ENCODE assay signal across 9 mouse cellular contexts in the genomic region with DNA sequence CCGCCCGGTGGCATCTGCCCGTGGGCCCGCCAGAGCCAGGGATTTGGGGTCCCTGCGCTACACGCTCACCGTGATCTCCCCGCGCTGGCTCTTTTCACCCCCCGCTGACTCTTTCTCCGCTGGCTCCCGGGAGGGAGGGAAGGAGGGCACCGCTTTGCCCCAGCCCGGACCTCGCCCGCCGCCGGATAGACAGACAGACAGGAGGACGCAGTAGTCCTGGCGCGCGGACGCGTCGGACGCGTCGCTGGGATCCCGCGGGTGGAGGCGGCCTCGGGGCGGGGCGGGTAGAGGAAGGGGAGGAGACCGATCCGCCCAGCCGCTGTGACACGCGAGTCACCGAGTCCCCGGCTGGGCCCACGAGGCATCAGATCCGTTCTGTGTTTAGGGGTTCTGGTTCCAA. TPM values are rescaled to one million over a fixed set of nuclear protein-coding genes. Genes with fewer than 3 reads are reported as not detected.
DNase-seq lines count a peak whose midpoint lies in the region; ATAC-seq lines count a peak whose summit lies in the region.
"Had no signal": no experiment of that assay in that cellular context is flagged by ENCODE, and none has a peak within 500 bp of the region (broad histone marks: within the 10 kb centered on the region; RNA-seq: fewer than 3 reads in every experiment).

No protein-coding gene starts in this region.

- 2% methylated on average over 41 of the region's 43 CpGs for WGBS in embryonic facial prominence, embryonic 13.5 days
- WGBS in heart, embryonic 14.5 days = 2% methylated on average over 43 of the region's 43 CpGs
- 1% methylated on average over 40 of the region's 43 CpGs for WGBS in lung, embryonic 15.5 days

- no peaks in the 10 kb centered on the region for H3K9me3 ChIP-seq in embryonic facial prominence, embryonic 13.5 days
- H3K9me3 ChIP-seq in heart, embryonic 14.5 days (ENCODE audit: control insufficient read depth, low read length) = no peaks in the 10 kb centered on the region
- H3K9me3 ChIP-seq in lung, embryonic 15.5 days = no peaks in the 10 kb centered on the region

- peaks cover 96% of the 10 kb centered on the region for H3K27me3 ChIP-seq in embryonic facial prominence, embryonic 13.5 days
- peaks cover 80% of the 10 kb centered on the region for H3K27me3 ChIP-seq in heart, embryonic 14.5 days (ENCODE audit: control insufficient read depth, insufficient read depth, low read length)
- H3K27me3 ChIP-seq in lung, embryonic 15.5 days = peaks cover 77% of the 10 kb centered on the region

- no peak overlapping the region for H3K27ac ChIP-seq in embryonic facial prominence, embryonic 13.5 days
- H3K27ac ChIP-seq in heart, embryonic 14.5 days (replicated peaks in 1 of 2; ENCODE audit: control insufficient read depth in 1 of 2, insufficient read depth in 1 of 2, low read depth in 2 of 2, low read length in 2 of 2) = no peak overlapping the region
- H3K27ac ChIP-seq in lung, embryonic 15.5 days = no peak overlapping the region

- no peaks in the 10 kb centered on the region for H3K36me3 ChIP-seq in embryonic facial prominence, embryonic 13.5 days
- H3K36me3 ChIP-seq in heart, embryonic 14.5 days (ENCODE audit: control insufficient read depth, insufficient read depth, low read length) = no peaks in the 10 kb centered on the region
- no peaks in the 10 kb centered on the region for H3K36me3 ChIP-seq in lung, embryonic 15.5 days

- H3K4me3 ChIP-seq in embryonic facial prominence, embryonic 13.5 days = peak overlapping the region; percentile 58
- peak overlapping the region; percentile 30 to 34 for H3K4me3 ChIP-seq in heart, embryonic 14.5 days (ENCODE audit: control insufficient read depth in 1 of 2, insufficient read depth in 1 of 2, low read depth in 1 of 2, low read length in 2 of 2)
- H3K4me3 ChIP-seq in lung, embryonic 15.5 days = peak overlapping the region; percentile 40
- H3K4me3 ChIP-seq: myocyte had no signal

- DNase-seq in adrenal gland, adult 2 months = peak; percentile 85
- DNase-seq in layer of hippocampus, adult 9-11 months = peak; percentile 81
- peak; percentile 91 for DNase-seq in right cerebral cortex, postnatal 10 days (ENCODE audit: low spot score in 2 of 2)
- no peak for DNase-seq in adipocyte (ENCODE audit: low spot score)

- H3K9ac ChIP-seq in embryonic facial prominence, embryonic 13.5 days = peak overlapping the region; percentile 74
- H3K9ac ChIP-seq in heart, embryonic 14.5 days (ENCODE audit: low read length) = 0 out of 2 replicates have a peak overlapping the region, but pooled peaks have one; percentile 53
- peak overlapping the region; percentile 6; the same call in 1 of the 2 replicates for H3K9ac ChIP-seq in lung, embryonic 15.5 days

- peaks cover 28% of the 10 kb centered on the region for H3K4me1 ChIP-seq in embryonic facial prominence, embryonic 13.5 days
- H3K4me1 ChIP-seq in heart, embryonic 14.5 days (ENCODE audit: control insufficient read depth in 2 of 2, insufficient read depth in 2 of 2, low read length in 2 of 2) = peaks cover 5 to 17% of the 10 kb centered on the region in 2 experiments; a peak in 2 of 4 replicates
- peaks cover 21% of the 10 kb centered on the region for H3K4me1 ChIP-seq in lung, embryonic 15.5 days

- ATAC-seq in CD4-positive, CD25-positive, alpha-beta regulatory T cell, adult 4 months = peak; percentile 87
- ATAC-seq in embryonic facial prominence, embryonic 13.5 days (ENCODE audit: insufficient number of reproducible peaks, insufficient read depth, low FRiP score, low TSS enrichment, low read depth) = no peak
- ATAC-seq in heart, embryonic 14.5 days (ENCODE audit: insufficient number of reproducible peaks, insufficient read depth, low FRiP score, low read depth) = no peak
- ATAC-seq in lung, embryonic 15.5 days (ENCODE audit: borderline replicate concordance, extremely low read depth, low FRiP score, low TSS enrichment) = no peak

- H3K4me2 ChIP-seq in embryonic facial prominence, embryonic 13.5 days = peak overlapping the region; percentile 80
- peak overlapping the region; percentile 60 for H3K4me2 ChIP-seq in heart, embryonic 14.5 days (ENCODE audit: low read length)
- peak overlapping the region; percentile 72 for H3K4me2 ChIP-seq in lung, embryonic 15.5 days

RNA-seq across cellular contexts. Expression of gene Dtx1, which starts 0.3 kb away (rescaled TPM):
- polyA plus RNA-seq in CD4-positive, CD25-positive, alpha-beta regulatory T cell, adult 4 months (2017; shearing (Covaris generic)) = 10 to 100 TPM; 33.4 to 47.7 TPM
- 10 to 100 TPM; 12.8 to 13.4 TPM for total RNA-seq in adrenal gland, adult 2 months (2021)
- polyA plus RNA-seq in adrenal gland, adult 2 months (2012; rRNA removed) = 28.5 and 28.6 TPM in 2 replicates
- 6.2 and 7.2 TPM in 2 replicates for polyA plus RNA-seq in embryonic facial prominence, embryonic 13.5 days (2015; fragmentation: Nextera tagmentation; extraction: Ambion mirVana)
- 0.27 and 0.54 TPM in 2 replicates for polyA plus RNA-seq in heart, embryonic 14.5 days (2014; fragmentation: Nextera tagmentation; extraction: Ambion mirVana)
- polyA plus RNA-seq in lung, embryonic 15.5 days (2015; fragmentation: Nextera tagmentation; extraction: Ambion mirVana) = 2.5 and 3.8 TPM in 2 replicates
- polyA plus RNA-seq: myocyte had no signal

RNA-seq across cellular contexts. Expression of gene Oas2, which starts 38.2 kb away (rescaled TPM):
- polyA plus RNA-seq in CD4-positive, CD25-positive, alpha-beta regulatory T cell, adult 4 months (2017; shearing (Covaris generic)) = 1 to 10 TPM; 1.6 to 3.6 TPM
- under 1 TPM; 0.55 to 0.92 TPM for total RNA-seq in adrenal gland, adult 2 months (2021)
- 3.5 and 3.7 TPM in 2 replicates for polyA plus RNA-seq in adrenal gland, adult 2 months (2012; rRNA removed)
- 0.21 and 0.38 TPM in 2 replicates for polyA plus RNA-seq in embryonic facial prominence, embryonic 13.5 days (2015; fragmentation: Nextera tagmentation; extraction: Ambion mirVana)
- 0.43 and 0.58 TPM in 2 replicates for polyA plus RNA-seq in heart, embryonic 14.5 days (2014; fragmentation: Nextera tagmentation; extraction: Ambion mirVana)
- polyA plus RNA-seq in lung, embryonic 15.5 days (2015; fragmentation: Nextera tagmentation; extraction: Ambion mirVana) = 0.30 and 0.34 TPM in 2 replicates
- polyA plus RNA-seq: myocyte had no signal

Comparison
In these comparisons a context has a peak if more than half of its experiments do, and no peak if none do; other contexts are left out.
1. H3K9ac ChIP-seq: peak in every context shown above with its lines; median percentile 74 in embryonic facial prominence, embryonic 13.5 days; 53 in heart, embryonic 14.5 days; 6 in lung, embryonic 15.5 days.